Mouse (Mus musculus) lung, embryonic 16.5 days (tissue): ENCODE measurements around the gene Trpc5os. TPM values are rescaled to one million over a fixed set of nuclear protein-coding genes. Genes with fewer than 3 reads are reported as not detected.

Experiments used
- ATAC-seq: fragments of 200-750 bp; cut with Nextera tagmentation; 2 replicates; pipeline ENCODE4 v1.8.0; 2017; ENCODE audit warnings: low read depth, mild to moderate bottlenecking, moderate library complexity
- H3K27ac ChIP-seq: fragments of 300-500 bp; sonication (generic); 2 replicates; pipeline ENCODE4 v1.5.1; 2014; ENCODE audit warnings: mild to moderate bottlenecking, control low read depth, low read length
- H3K27me3 ChIP-seq: fragments of 300-500 bp; sonication (generic); 2 replicates; pipeline ENCODE4 v1.6.1; 2014; ENCODE audit warnings: low read depth, low read length, mixed read lengths; ENCODE audit not compliant: control insufficient read depth, insufficient read depth
- H3K36me3 ChIP-seq: fragments of 300-500 bp; sonication (generic); 2 replicates; pipeline ENCODE4 v1.6.1; 2014; ENCODE audit warnings: low read length; ENCODE audit not compliant: control insufficient read depth, insufficient read depth
- H3K4me1 ChIP-seq: fragments of 300-500 bp; sonication (generic); replicated peaks from 2 replicates; pipeline ENCODE4 v1.6.1; 2014; ENCODE audit warnings: low read length, mixed read lengths; ENCODE audit not compliant: control insufficient read depth, insufficient read depth
- H3K4me2 ChIP-seq: fragments of 300-500 bp; sonication (generic); 2 replicates; pipeline ENCODE4 v1.6.1; 2014; ENCODE audit warnings: low read depth, low read length, control low read depth
- H3K4me3 ChIP-seq: fragments of 300-500 bp; sonication (generic); 2 replicates; pipeline ENCODE4 v1.5.1; 2014; ENCODE audit warnings: mild to moderate bottlenecking, low read length, control low read depth
- H3K9ac ChIP-seq: fragments of 300-500 bp; sonication (generic); 2 replicates; pipeline ENCODE4 v1.6.1; 2014; ENCODE audit warnings: low read length, control low read depth
- H3K9me3 ChIP-seq: fragments of 300-500 bp; sonication (generic); 2 replicates; pipeline ENCODE4 v1.6.1; 2016; ENCODE audit warnings: low read length; ENCODE audit not compliant: control insufficient read depth
- WGBS: fragments of 180-500 bp; shearing (Covaris S2); extraction: QIAGEN DNeasy Blood & Tissue Kit; methylation state at CpG from one replicate; pipeline ENCODE4 v1.1.7; 2014; 5-methylcytosine and 5-hydroxymethylcytosine counted together
- polyA plus RNA-seq: library from polyadenylated mRNA; unstranded; fragments of >200 nt; fragmentation: Nextera tagmentation; extraction: Ambion mirVana; gene quantifications from 2 replicates; pipeline ENCODE4 v1.2.1, GENCODE M21; 2015

Trpc5os gene
- polyA plus RNA-seq: 0.05 TPM in 1 of 2 replicates, not detected in the other

GRCm38 (mm10) chrX:144456281-144456680 lies at the start of gene Trpc5os:
TSS of gene Trpc5os (plus strand) at chrX:144456581.
- no peak for ATAC-seq
- Histone ChIP-seq H3K9ac (no peak within 1 kb of the TSS), H3K4me2 (no peak within 1 kb of the TSS), H3K36me3 (no peaks in the 10 kb centered on the region), H3K27me3 (no peaks in the 10 kb centered on the region), H3K27ac (no peak within 1 kb of the TSS), H3K9me3 (no peaks in the 10 kb centered on the region), H3K4me3 (no peak within 1 kb of the TSS), H3K4me1 (no peaks in the 10 kb centered on the region)
- 67% methylated on average over 5 of the region's 5 CpGs for WGBS

GRCm38 (mm10) chrX:144408036-144408435 lies 48.3 kb upstream of the Trpc5os start:
- H3K4me2 ChIP-seq: no peak overlapping the region
- H3K9me3 ChIP-seq: no peaks in the 10 kb centered on the region
- H3K4me3 ChIP-seq: no peak overlapping the region
- H3K27ac ChIP-seq: no peak overlapping the region
- no peaks in the 10 kb centered on the region for H3K27me3 ChIP-seq
- H3K36me3 ChIP-seq: no peaks in the 10 kb centered on the region
- ATAC-seq: no peak
- H3K4me1 ChIP-seq: no peaks in the 10 kb centered on the region
- no peak overlapping the region for H3K9ac ChIP-seq
- 37% methylated on average over 5 of the region's 5 CpGs for WGBS

DNA sequence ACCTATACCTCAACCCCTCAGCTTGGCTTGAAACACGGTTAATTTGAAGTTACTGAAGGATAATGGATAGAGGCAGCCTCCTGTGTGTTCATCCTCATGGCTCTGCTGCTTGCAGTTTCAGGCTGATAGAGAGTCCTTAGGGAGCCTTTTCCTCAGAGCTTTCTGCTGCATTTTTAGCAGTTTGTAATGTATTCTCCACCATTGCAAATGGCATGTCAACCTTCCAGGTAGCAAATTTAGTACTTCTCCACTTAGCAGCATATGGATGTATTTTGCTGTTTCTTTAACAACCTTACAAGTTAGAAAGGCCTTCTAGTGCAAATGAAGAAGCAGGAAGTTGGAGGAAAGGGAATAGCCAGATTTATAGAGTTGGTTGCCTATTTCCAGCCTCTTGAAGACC lies 36.1 kb upstream of the Trpc5os start:
- no peaks in the 10 kb centered on the region for H3K27me3 ChIP-seq
- WGBS: 48% methylated on average over 1 of the region's 1 CpGs
- H3K4me3 ChIP-seq: no peak overlapping the region
- no peaks in the 10 kb centered on the region for H3K36me3 ChIP-seq
- no peak overlapping the region for H3K27ac ChIP-seq
- no peak overlapping the region for H3K4me2 ChIP-seq
- no peaks in the 10 kb centered on the region for H3K9me3 ChIP-seq
- no peaks in the 10 kb centered on the region for H3K4me1 ChIP-seq
- no peak for ATAC-seq
- no peak overlapping the region for H3K9ac ChIP-seq

- Histone ChIP-seq H3K9me3 (no peaks in the 10 kb centered on the region), H3K36me3 (no peaks in the 10 kb centered on the region), H3K4me2 (no peak overlapping the region), H3K27me3 (no peaks in the 10 kb centered on the region), H3K4me3 (no peak overlapping the region), H3K27ac (no peak overlapping the region), H3K4me1 (no peaks in the 10 kb centered on the region), H3K9ac (no peak overlapping the region)
- no peak for ATAC-seq
- WGBS: 89% methylated on average over 1 of the region's 1 CpGs
Observed at GRCm38 (mm10) chrX:144421091-144421490, 35.3 kb upstream of the Trpc5os start.

DNA sequence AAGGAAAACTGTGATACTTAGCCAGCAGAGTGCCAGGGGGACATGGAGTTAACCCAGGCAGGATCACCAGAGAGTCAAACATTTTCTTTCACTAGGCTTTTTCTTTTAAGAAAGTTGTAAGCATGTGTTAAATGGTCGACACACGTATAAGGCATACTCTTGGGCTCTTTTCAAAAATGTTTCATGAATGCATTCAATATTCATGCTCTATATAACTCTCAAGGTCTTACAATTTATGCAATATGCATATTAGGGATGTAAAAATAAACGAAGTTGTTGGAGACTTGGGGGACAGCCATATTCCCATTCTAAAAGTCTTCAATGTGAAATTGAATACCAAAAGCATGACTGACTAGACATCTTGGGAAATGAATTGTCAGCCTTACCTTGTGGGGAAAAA lies 32.5 kb upstream of the Trpc5os start:
- no peak overlapping the region for H3K27ac ChIP-seq
- WGBS: 69% methylated on average over 3 of the region's 3 CpGs
- ATAC-seq: no peak
- no peaks in the 10 kb centered on the region for H3K27me3 ChIP-seq
- no peaks in the 10 kb centered on the region for H3K36me3 ChIP-seq
- no peaks in the 10 kb centered on the region for H3K9me3 ChIP-seq
- H3K4me3 ChIP-seq: no peak overlapping the region
- H3K4me1 ChIP-seq: no peaks in the 10 kb centered on the region
- no peak overlapping the region for H3K9ac ChIP-seq
- no peak overlapping the region for H3K4me2 ChIP-seq

GRCm38 (mm10) chrX:144464416-144464815 lies 8.0 kb downstream of the Trpc5os start:
- no peak for ATAC-seq
- Histone ChIP-seq H3K9me3 (no peaks in the 10 kb centered on the region), H3K27me3 (no peaks in the 10 kb centered on the region), H3K36me3 (no peaks in the 10 kb centered on the region), H3K4me2 (no peak overlapping the region), H3K4me3 (no peak overlapping the region), H3K27ac (no peak overlapping the region), H3K4me1 (no peaks in the 10 kb centered on the region), H3K9ac (no peak overlapping the region)
- WGBS: 89% methylated on average over 2 of the region's 2 CpGs

- no peak for ATAC-seq
- H3K27me3 ChIP-seq: no peaks in the 10 kb centered on the region; the same call in 1 of the 2 replicates
- H3K9me3 ChIP-seq: no peaks in the 10 kb centered on the region
- no peak overlapping the region for H3K4me2 ChIP-seq
- H3K4me1 ChIP-seq: no peaks in the 10 kb centered on the region
- 50% methylated on average over 1 of the region's 1 CpGs for WGBS
- H3K27ac ChIP-seq: no peak overlapping the region
- H3K4me3 ChIP-seq: no peak overlapping the region
- no peaks in the 10 kb centered on the region for H3K36me3 ChIP-seq
- H3K9ac ChIP-seq: no peak overlapping the region
Observed at GRCm38 (mm10) chrX:144491394-144491793, 35.0 kb downstream of the Trpc5os start.

- H3K4me2 ChIP-seq: no peak overlapping the region
- H3K36me3 ChIP-seq: no peaks in the 10 kb centered on the region
- no peak overlapping the region for H3K27ac ChIP-seq
- no peaks in the 10 kb centered on the region for H3K27me3 ChIP-seq
- H3K4me1 ChIP-seq: no peaks in the 10 kb centered on the region
- H3K9me3 ChIP-seq: no peaks in the 10 kb centered on the region
- H3K4me3 ChIP-seq: no peak overlapping the region
- no peak overlapping the region for H3K9ac ChIP-seq
- no peak for ATAC-seq
- 76% methylated on average over 5 of the region's 5 CpGs for WGBS
Observed at GRCm38 (mm10) chrX:144523239-144523638, 66.9 kb downstream of the Trpc5os start.

DNA sequence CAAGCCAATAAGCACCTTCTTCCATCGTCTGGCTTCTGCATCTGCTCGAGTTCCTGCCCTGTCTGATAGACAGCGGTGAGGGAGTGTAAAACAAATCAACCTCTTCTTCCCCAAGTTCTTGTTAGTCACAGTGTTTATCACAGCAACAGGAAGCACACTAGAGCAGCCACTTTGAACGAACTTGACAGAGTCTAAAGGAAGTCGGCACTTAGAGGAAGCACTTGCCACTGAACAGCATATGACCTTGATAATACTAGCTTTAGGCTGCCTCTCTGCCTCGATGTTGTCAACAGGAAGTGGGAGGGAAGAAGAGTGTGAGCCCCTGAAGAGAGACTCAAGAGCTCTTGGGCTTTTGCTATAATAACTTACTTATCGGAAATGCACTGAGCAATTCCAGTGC lies 69.7 kb downstream of the Trpc5os start:
- H3K9ac ChIP-seq: no peak overlapping the region
- H3K36me3 ChIP-seq: no peaks in the 10 kb centered on the region
- ATAC-seq: 0 out of 2 replicates have a peak, but pooled peaks have one; percentile 41
- H3K27me3 ChIP-seq: no peaks in the 10 kb centered on the region
- H3K27ac ChIP-seq: no peak overlapping the region
- no peak overlapping the region for H3K4me2 ChIP-seq
- no peaks in the 10 kb centered on the region for H3K4me1 ChIP-seq
- H3K4me3 ChIP-seq: no peak overlapping the region
- H3K9me3 ChIP-seq: no peaks in the 10 kb centered on the region
- 50% methylated on average over 7 of the region's 7 CpGs for WGBS
